Mouse (Mus musculus) hindbrain, embryonic 16.5 days (tissue): ENCODE measurements at regions not wholly inside any gene's neighbourhood (a gene's known extent, or its start where the extent isn't known, plus 50 kb on each side); places are given as distances from the start of the nearest gene placed in this dataset.
A peak's percentile ranks its signal among the peaks of the same experiment; 100 is the strongest.

Source experiments
- ATAC-seq: fragments of 200-750 bp; cut with Nextera tagmentation; 2 replicates; pipeline ENCODE4 v1.8.0; 2017; ENCODE audit warnings: moderate TSS enrichment, moderate library complexity
- H3K27ac ChIP-seq: fragments of 300-500 bp; sonication (generic); 2 replicates; pipeline ENCODE4 v1.5.1; 2014; ENCODE audit warnings: low read depth, mild to moderate bottlenecking, control low read depth, low read length, moderate library complexity
- H3K27me3 ChIP-seq: fragments of 300-500 bp; sonication (generic); replicated peaks from 2 replicates; pipeline ENCODE4 v1.6.1; 2014; ENCODE audit warnings: low read length; ENCODE audit not compliant: control insufficient read depth, insufficient read depth
- H3K36me3 ChIP-seq: fragments of 300-500 bp; sonication (generic); 2 replicates; pipeline ENCODE4 v1.6.1; 2014; ENCODE audit warnings: mild to moderate bottlenecking, low read length, moderate library complexity, mixed read lengths; ENCODE audit not compliant: control insufficient read depth, insufficient read depth
- H3K4me1 ChIP-seq: fragments of 300-500 bp; sonication (generic); 2 replicates; pipeline ENCODE4 v1.6.1; 2014; ENCODE audit warnings: low read depth, low read length; ENCODE audit not compliant: control insufficient read depth, insufficient read depth
- H3K4me2 ChIP-seq: fragments of 300-500 bp; sonication (generic); 2 replicates; pipeline ENCODE4 v1.6.1; 2014; ENCODE audit warnings: mild to moderate bottlenecking, low read length, control low read depth, moderate library complexity
- H3K4me3 ChIP-seq: fragments of 300-500 bp; sonication (generic); 2 replicates; pipeline ENCODE4 v1.5.1; 2014; ENCODE audit warnings: mild to moderate bottlenecking, low read length, control low read depth, moderate library complexity
- H3K9ac ChIP-seq: fragments of 300-500 bp; sonication (generic); 2 replicates; pipeline ENCODE4 v1.6.1; 2014; ENCODE audit warnings: low read depth, mild to moderate bottlenecking, control low read depth, low read length, moderate library complexity
- H3K9me3 ChIP-seq: fragments of 300-500 bp; sonication (generic); 2 replicates; pipeline ENCODE4 v1.6.1; 2014; ENCODE audit warnings: mild to moderate bottlenecking, low read length, moderate library complexity; ENCODE audit not compliant: control insufficient read depth
- WGBS: fragments of 180-500 bp; shearing (Covaris S2); extraction: QIAGEN DNeasy Blood & Tissue Kit; methylation state at CpG from one replicate; pipeline ENCODE4 v1.1.7; 2014; 5-methylcytosine and 5-hydroxymethylcytosine counted together

- no peak for ATAC-seq
- no peaks in the 10 kb centered on the region for H3K4me1 ChIP-seq
- no peak overlapping the region for H3K27ac ChIP-seq
- H3K27me3 ChIP-seq, result no peaks in the 10 kb centered on the region
- no peak overlapping the region for H3K4me3 ChIP-seq
- H3K9me3 ChIP-seq, result no peaks in the 10 kb centered on the region
- H3K4me2 ChIP-seq, result no peak overlapping the region
- no peaks in the 10 kb centered on the region for H3K36me3 ChIP-seq
- 88% methylated on average over 1 of the region's 1 CpGs for WGBS
- no peak overlapping the region for H3K9ac ChIP-seq
Measured at GRCm38 (mm10) chr12:43860479-43860878, 349.6 kb downstream of the Dnajb9 start.

GRCm38 (mm10) chr12:43856370-43856769 lies 353.8 kb downstream of the Dnajb9 start:
- no peak overlapping the region for H3K9ac ChIP-seq
- no peak overlapping the region for H3K4me3 ChIP-seq
- WGBS, result 77% methylated on average over 4 of the region's 4 CpGs

GRCm38 (mm10) chr12:43852246-43852645 lies 357.9 kb downstream of the Dnajb9 start:
- H3K36me3 ChIP-seq, result no peaks in the 10 kb centered on the region
- H3K27me3 ChIP-seq, result no peaks in the 10 kb centered on the region
- H3K27ac ChIP-seq, result no peak overlapping the region
- no peaks in the 10 kb centered on the region for H3K9me3 ChIP-seq
- H3K4me1 ChIP-seq, result no peaks in the 10 kb centered on the region
- no peak overlapping the region for H3K9ac ChIP-seq
- H3K4me2 ChIP-seq, result no peak overlapping the region
- ATAC-seq, result no peak
- no peak overlapping the region for H3K4me3 ChIP-seq

More at GRCm38 (mm10) chr12:43856370-43856769, 353.8 kb downstream of the Dnajb9 start:
- H3K4me1 ChIP-seq, result no peaks in the 10 kb centered on the region
- H3K36me3 ChIP-seq, result no peaks in the 10 kb centered on the region
- H3K27ac ChIP-seq, result no peak overlapping the region
- no peaks in the 10 kb centered on the region for H3K27me3 ChIP-seq
- H3K4me2 ChIP-seq, result no peak overlapping the region
- no peaks in the 10 kb centered on the region for H3K9me3 ChIP-seq
- no peak for ATAC-seq

GRCm38 (mm10) chr12:43851264-43852009 lies 358.7 kb downstream of the Dnajb9 start:
- H3K9ac ChIP-seq, result no peak overlapping the region
- H3K4me3 ChIP-seq, result no peak overlapping the region
- no peaks in the 10 kb centered on the region for H3K9me3 ChIP-seq
- no peaks in the 10 kb centered on the region for H3K27me3 ChIP-seq
- no peak overlapping the region for H3K4me2 ChIP-seq
- H3K4me1 ChIP-seq, result no peaks in the 10 kb centered on the region
- WGBS, result 70% methylated on average over 4 of the region's 4 CpGs
- no peak overlapping the region for H3K27ac ChIP-seq
- no peaks in the 10 kb centered on the region for H3K36me3 ChIP-seq
- ATAC-seq, result no peak

GRCm38 (mm10) chr12:43843907-43844537 lies 366.1 kb downstream of the Dnajb9 start:
- peak; percentile 84 for ATAC-seq
- WGBS, result 14% methylated on average over 5 of the region's 5 CpGs
- Histone ChIP-seq H3K9ac (no peak overlapping the region), H3K4me2 (no peak overlapping the region), H3K9me3 (no peaks in the 10 kb centered on the region), H3K27me3 (no peaks in the 10 kb centered on the region), H3K4me1 (no peaks in the 10 kb centered on the region), H3K36me3 (no peaks in the 10 kb centered on the region), H3K27ac (no peak overlapping the region), H3K4me3 (no peak overlapping the region)

- Histone ChIP-seq H3K4me1 (no peaks in the 10 kb centered on the region), H3K27ac (no peak overlapping the region), H3K4me3 (no peak overlapping the region), H3K4me2 (no peak overlapping the region), H3K9me3 (no peaks in the 10 kb centered on the region), H3K27me3 (no peaks in the 10 kb centered on the region), H3K9ac (no peak overlapping the region), H3K36me3 (no peaks in the 10 kb centered on the region)
- no peak for ATAC-seq
- WGBS, result 72% methylated on average over 1 of the region's 1 CpGs
Measured at GRCm38 (mm10) chr12:43831976-43832375, 378.1 kb downstream of the Dnajb9 start.

- no peaks in the 10 kb centered on the region for H3K27me3 ChIP-seq
- no peak overlapping the region for H3K9ac ChIP-seq
- no peak overlapping the region for H3K27ac ChIP-seq
- no peaks in the 10 kb centered on the region for H3K36me3 ChIP-seq
- no peaks in the 10 kb centered on the region for H3K4me1 ChIP-seq
- no peak overlapping the region for H3K4me3 ChIP-seq
- no peak overlapping the region for H3K4me2 ChIP-seq
- no peaks in the 10 kb centered on the region for H3K9me3 ChIP-seq
- ATAC-seq, result no peak
Measured at GRCm38 (mm10) chr12:43828641-43829040, 381.5 kb downstream of the Dnajb9 start.

- no peak for ATAC-seq
- H3K4me3 ChIP-seq, result no peak overlapping the region
- WGBS, result 76% methylated on average over 6 of the region's 6 CpGs
- no peak overlapping the region for H3K4me2 ChIP-seq
- H3K27ac ChIP-seq, result no peak overlapping the region
- H3K9me3 ChIP-seq, result no peaks in the 10 kb centered on the region
- no peak overlapping the region for H3K9ac ChIP-seq
- H3K36me3 ChIP-seq, result no peaks in the 10 kb centered on the region
- no peaks in the 10 kb centered on the region for H3K4me1 ChIP-seq
- H3K27me3 ChIP-seq, result no peaks in the 10 kb centered on the region
Measured at GRCm38 (mm10) chr12:43827901-43828300, 382.2 kb downstream of the Dnajb9 start.

- ATAC-seq, result no peak
- Histone ChIP-seq H3K4me3 (no peak overlapping the region), H3K4me2 (no peak overlapping the region), H3K9ac (no peak overlapping the region), H3K4me1 (no peaks in the 10 kb centered on the region), H3K36me3 (no peaks in the 10 kb centered on the region), H3K27me3 (no peaks in the 10 kb centered on the region), H3K9me3 (no peaks in the 10 kb centered on the region), H3K27ac (no peak overlapping the region)
- 59% methylated on average over 3 of the region's 3 CpGs for WGBS
Measured at GRCm38 (mm10) chr12:43827296-43827695, 382.8 kb downstream of the Dnajb9 start.
